Mouse (Mus musculus): ENCODE results near the gene Uba2. TPM values are rescaled to one million over a fixed set of nuclear protein-coding genes. Genes with fewer than 3 reads are reported as not detected.

Gene Uba2
- total RNA-seq, 2 experiments from 2014 or later: 77.3 to 80.7 TPM

GRCm38 (mm10) chr7:34168470-34169251 is 738 bp downstream of the Uba2 start:
- peak; percentile 90 to 95 for DNase-seq (ENCODE audit: extremely low spot score in 1 of 2, low spot score in 2 of 2)
- intact Hi-C loops (cut with DNase I): no loop called here

GRCm38 (mm10) chr7:34167766-34168469 is 1.5 kb downstream of the Uba2 start:
- peak in 1 of 2 experiments; percentile 11 for DNase-seq (ENCODE audit: extremely low spot score in 1 of 2, low spot score in 2 of 2)
- intact Hi-C loops (cut with DNase I): no loop called here

- intact Hi-C loops (cut with DNase I): no loop called here
- DNase-seq (ENCODE audit: extremely low spot score in 1 of 2, low spot score in 2 of 2): peak in 1 of 2 experiments; percentile 41
These were observed 2.5 kb downstream of the Uba2 start for GRCm38 (mm10) chr7:34166850-34167249.

- no peak for DNase-seq (ENCODE audit: extremely low spot score in 1 of 2, low spot score in 2 of 2)
- intact Hi-C loops (cut with DNase I): no loop called here
These were observed 3.4 kb downstream of the Uba2 start for GRCm38 (mm10) chr7:34165999-34166398.

GRCm38 (mm10) chr7:34164671-34165070 is 4.7 kb downstream of the Uba2 start:
- intact Hi-C loops (cut with DNase I): no loop called here
- DNase-seq (ENCODE audit: extremely low spot score in 1 of 2, low spot score in 2 of 2): no peak

- no peak for DNase-seq (ENCODE audit: extremely low spot score in 1 of 2, low spot score in 2 of 2)
- intact Hi-C loops (cut with DNase I): no loop called here
These were observed 10.2 kb downstream of the Uba2 start for GRCm38 (mm10) chr7:34159167-34159566.

GRCm38 (mm10) chr7:34157994-34158393 is 11.4 kb downstream of the Uba2 start:
- DNase-seq (ENCODE audit: extremely low spot score in 1 of 2, low spot score in 2 of 2): no peak
- intact Hi-C loops (cut with DNase I): no loop called here

- no peak for DNase-seq (ENCODE audit: extremely low spot score in 1 of 2, low spot score in 2 of 2)
- intact Hi-C loops (cut with DNase I): no loop called here
These were observed 22.2 kb downstream of the Uba2 start for GRCm38 (mm10) chr7:34147193-34147592.

GRCm38 (mm10) chr7:34141123-34141522 is 28.3 kb downstream of the Uba2 start:
- DNase-seq (ENCODE audit: extremely low spot score in 1 of 2, low spot score in 2 of 2): no peak
- intact Hi-C loops (cut with DNase I): no loop called here

- no peak for DNase-seq (ENCODE audit: extremely low spot score in 1 of 2, low spot score in 2 of 2)
- intact Hi-C loops (cut with DNase I): no loop called here
These were observed 29.9 kb downstream of the Uba2 start for GRCm38 (mm10) chr7:34139493-34139892.

- no peak for DNase-seq (ENCODE audit: extremely low spot score in 1 of 2, low spot score in 2 of 2)
- intact Hi-C loops (cut with DNase I): no loop called here
These were observed 35.1 kb downstream of the Uba2 start for GRCm38 (mm10) chr7:34134336-34134735.

GRCm38 (mm10) chr7:34133117-34133762 is 36.2 kb downstream of the Uba2 start, which contains the start of gene Wtip:
TSS of gene Wtip (minus strand) at chr7:34133268.
- peak in 1 of 2 experiments; percentile 94 for DNase-seq (ENCODE audit: extremely low spot score in 1 of 2, low spot score in 2 of 2)
- intact Hi-C loops (cut with DNase I): no loop called here

GRCm38 (mm10) chr7:34132355-34133079 is 36.9 kb downstream of the Uba2 start:
- intact Hi-C loops (cut with DNase I): no loop called here
- DNase-seq (ENCODE audit: extremely low spot score in 1 of 2, low spot score in 2 of 2): peak in 1 of 2 experiments; percentile 70

GRCm38 (mm10) chr7:34131959-34132354 is 37.4 kb downstream of the Uba2 start:
- DNase-seq (ENCODE audit: extremely low spot score in 1 of 2, low spot score in 2 of 2): no peak
- intact Hi-C loops (cut with DNase I): no loop called here

- intact Hi-C loops (cut with DNase I): no loop called here
- DNase-seq (ENCODE audit: extremely low spot score in 1 of 2, low spot score in 2 of 2): no peak
These were observed 38.3 kb downstream of the Uba2 start for GRCm38 (mm10) chr7:34131118-34131517.

- DNase-seq (ENCODE audit: extremely low spot score in 1 of 2, low spot score in 2 of 2): no peak
- intact Hi-C loops (cut with DNase I): no loop called here
These were observed 43.1 kb downstream of the Uba2 start for GRCm38 (mm10) chr7:34126291-34126690.

GRCm38 (mm10) chr7:34125346-34125745 is 44.1 kb downstream of the Uba2 start:
- no peak for DNase-seq (ENCODE audit: extremely low spot score in 1 of 2, low spot score in 2 of 2)
- intact Hi-C loops (cut with DNase I): no loop called here

- no peak for DNase-seq (ENCODE audit: extremely low spot score in 1 of 2, low spot score in 2 of 2)
- intact Hi-C loops (cut with DNase I): no loop called here
These were observed 46.2 kb downstream of the Uba2 start for GRCm38 (mm10) chr7:34122987-34123720.

All from left cerebral cortex, postnatal 10 days (tissue).